Comparison of ENCODE assay signal across 16 mouse cellular contexts in the genomic region with DNA sequence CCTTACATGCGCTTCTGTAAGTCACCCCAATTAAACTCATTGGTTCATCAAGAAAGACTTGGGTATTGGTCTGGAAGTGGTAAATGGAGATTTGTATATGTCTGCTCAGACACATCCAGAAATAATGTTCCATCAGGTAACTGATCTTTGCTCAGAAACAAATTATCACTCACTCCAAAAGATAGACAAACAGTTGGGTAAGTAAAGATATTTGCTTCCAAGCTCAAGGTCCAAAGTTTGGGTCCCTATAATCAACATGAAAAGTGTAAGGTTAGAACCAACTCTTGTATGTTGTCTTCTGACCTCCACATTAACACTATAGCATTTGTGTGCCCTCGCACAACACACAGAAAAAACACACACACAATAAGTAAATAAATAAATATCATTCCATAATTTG.
"Had no signal": no experiment of that assay in that cellular context is flagged by ENCODE, and none has a peak within 500 bp of the region (broad histone marks: within the 10 kb centered on the region; RNA-seq: fewer than 3 reads in every experiment).

No protein-coding gene starts in this region.

- H3K4me2 ChIP-seq: neural tube, embryonic 13.5 days; neural tube, embryonic 15.5 days; stomach, embryonic 15.5 days had no signal

- H3K9ac ChIP-seq: neural tube, embryonic 13.5 days; neural tube, embryonic 15.5 days; stomach, embryonic 15.5 days had no signal

- H3K27me3 ChIP-seq: neural tube, embryonic 13.5 days; neural tube, embryonic 15.5 days; stomach, embryonic 15.5 days had no signal

- H3K4me3 ChIP-seq: neural tube, embryonic 13.5 days; neural tube, embryonic 15.5 days; stomach, embryonic 15.5 days had no signal

- H3K36me3 ChIP-seq: neural tube, embryonic 13.5 days; neural tube, embryonic 15.5 days; stomach, embryonic 15.5 days had no signal

- H3K4me1 ChIP-seq: neural tube, embryonic 13.5 days; neural tube, embryonic 15.5 days; stomach, embryonic 15.5 days had no signal

- DNase-seq: retina, postnatal 1 day; right cerebral cortex, adult 18-20 months; right cerebral cortex, postnatal 14 days; right cerebral cortex, postnatal 25 days; right cerebral cortex, postnatal 4 days; spleen, adult 18-20 months; thymus, adult 18-20 months; thymus, adult 2 months; thymus, postnatal 14 days; thymus, postnatal 25 days; thymus, postnatal 36 days; thymus, postnatal 4 days had no signal

- H3K27ac ChIP-seq: neural tube, embryonic 13.5 days; neural tube, embryonic 15.5 days; stomach, embryonic 15.5 days; stomach, postnatal 0 days had no signal

- H3K9me3 ChIP-seq: neural tube, embryonic 13.5 days; neural tube, embryonic 15.5 days; stomach, embryonic 15.5 days had no signal
